Mouse (Mus musculus): ENCODE results near the gene Sorbs1. TPM values are rescaled to one million over a fixed set of nuclear protein-coding genes. Genes with fewer than 3 reads are reported as not detected.

Gene Sorbs1
- polyA plus RNA-seq, 1 experiment from 2014 or later, result 39.0 TPM

DNA sequence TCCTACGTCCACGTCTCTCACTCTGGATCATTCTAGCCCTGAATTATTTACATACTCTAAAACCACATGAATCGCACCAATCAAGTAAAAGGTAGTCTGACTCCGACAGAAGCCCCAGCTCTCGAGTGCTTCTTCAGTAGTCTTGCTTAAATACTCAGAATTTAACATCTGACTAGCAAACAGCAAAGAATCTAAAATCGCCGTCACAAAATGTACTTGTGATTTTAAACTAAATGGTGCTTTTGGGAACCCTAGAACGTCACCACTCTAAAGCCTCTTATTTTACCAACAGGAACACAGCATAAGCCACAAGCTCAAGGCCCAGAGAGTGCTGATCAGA, 2.5 kb downstream of the Sorbs1 start:
- WGBS, result 86% methylated on average over 8 of the region's 8 CpGs

GRCm38 (mm10) chr19:40510387-40511099, 3.0 kb downstream of the Sorbs1 start:
- 87% methylated on average over 13 of the region's 13 CpGs for WGBS

More for the DNA sequence above, 2.5 kb downstream of the Sorbs1 start:
- Histone ChIP-seq H3K4me1 (peaks cover 17% of the 10 kb centered on the region), H3K27ac (no peak overlapping the region), H3K36me3 (replicated peaks) (no peaks in the 10 kb centered on the region), H3K27me3 (ENCODE audit: poor library complexity, severe bottlenecking) (no peaks in the 10 kb centered on the region), H3K4me3 (no peak overlapping the region), H3K9me3 (peaks cover 2% of the 10 kb centered on the region; the same call in 1 of the 2 replicates)
- no peak for DNase-seq (ENCODE audit: extremely low spot score, low spot score)

GRCm38 (mm10) chr19:40509274-40509673, 4.3 kb downstream of the Sorbs1 start:
- WGBS, result 75% methylated on average over 2 of the region's 2 CpGs

More at GRCm38 (mm10) chr19:40510387-40511099, 3.0 kb downstream of the Sorbs1 start:
- Histone ChIP-seq H3K27me3 (ENCODE audit: poor library complexity, severe bottlenecking) (no peaks in the 10 kb centered on the region), H3K27ac (no peak overlapping the region), H3K4me3 (no peak overlapping the region), H3K9me3 (peaks cover 2% of the 10 kb centered on the region; the same call in 1 of the 2 replicates), H3K36me3 (replicated peaks) (no peaks in the 10 kb centered on the region), H3K4me1 (peaks cover 17% of the 10 kb centered on the region)
- DNase-seq (ENCODE audit: extremely low spot score, low spot score), result no peak

DNA sequence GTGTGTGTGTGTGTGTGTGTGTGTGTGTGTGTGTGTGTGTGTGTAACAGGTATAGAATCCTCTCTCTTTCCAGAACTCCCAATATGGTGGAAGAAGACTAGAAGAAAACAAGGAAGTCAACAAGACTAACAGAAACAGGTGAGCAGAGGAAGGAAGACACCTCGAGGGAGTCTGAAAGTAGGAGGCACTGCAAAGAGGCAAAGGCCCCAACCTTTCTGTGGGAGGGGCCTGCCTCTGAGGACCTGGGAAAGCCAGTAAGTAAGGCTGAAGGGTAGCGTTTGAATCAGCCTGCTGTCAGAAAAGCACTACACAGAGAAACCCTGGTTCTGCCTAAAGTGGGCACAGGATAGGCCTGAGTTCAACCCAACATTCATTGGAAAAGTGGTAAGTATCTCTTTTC, 4.7 kb downstream of the Sorbs1 start:
- no peak for DNase-seq (ENCODE audit: extremely low spot score, low spot score)
- Histone ChIP-seq H3K4me3 (no peak overlapping the region), H3K27me3 (ENCODE audit: poor library complexity, severe bottlenecking) (no peaks in the 10 kb centered on the region), H3K27ac (no peak overlapping the region), H3K36me3 (replicated peaks) (no peaks in the 10 kb centered on the region), H3K4me1 (peaks cover 17% of the 10 kb centered on the region), H3K9me3 (peaks cover 2% of the 10 kb centered on the region; the same call in 1 of the 2 replicates)
- WGBS, result 55% methylated on average over 2 of the region's 2 CpGs

More at GRCm38 (mm10) chr19:40509274-40509673, 4.3 kb downstream of the Sorbs1 start:
- DNase-seq (ENCODE audit: extremely low spot score, low spot score), result no peak
- Histone ChIP-seq H3K36me3 (replicated peaks) (no peaks in the 10 kb centered on the region), H3K9me3 (peaks cover 2% of the 10 kb centered on the region; the same call in 1 of the 2 replicates), H3K27me3 (ENCODE audit: poor library complexity, severe bottlenecking) (no peaks in the 10 kb centered on the region), H3K27ac (no peak overlapping the region), H3K4me1 (peaks cover 17% of the 10 kb centered on the region), H3K4me3 (no peak overlapping the region)

DNA sequence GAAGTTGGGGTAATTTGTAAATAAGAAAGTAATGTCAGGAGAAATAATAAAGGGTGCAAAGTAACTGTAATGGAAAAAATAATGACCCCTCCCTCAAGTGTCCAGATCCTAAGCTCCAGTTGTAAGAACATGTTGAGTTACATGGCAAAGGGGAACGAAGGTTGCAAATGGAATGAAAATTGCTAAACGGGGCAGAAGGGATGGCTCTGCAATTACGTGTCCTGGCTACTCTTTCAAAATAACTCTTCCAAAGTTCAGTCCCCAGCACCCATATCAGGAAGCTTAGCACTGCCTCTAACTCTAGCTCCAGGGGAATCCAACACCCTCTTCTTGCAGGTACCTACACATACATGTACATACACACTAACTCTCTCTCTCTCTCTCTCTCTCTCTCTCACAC, 6.6 kb downstream of the Sorbs1 start:
- Histone ChIP-seq H3K36me3 (replicated peaks) (no peaks in the 10 kb centered on the region), H3K27me3 (ENCODE audit: poor library complexity, severe bottlenecking) (no peaks in the 10 kb centered on the region), H3K4me3 (no peak overlapping the region), H3K9me3 (peaks cover 2% of the 10 kb centered on the region; the same call in 1 of the 2 replicates), H3K27ac (no peak overlapping the region), H3K4me1 (peaks cover 7% of the 10 kb centered on the region)
- no peak for DNase-seq (ENCODE audit: extremely low spot score, low spot score)
- WGBS, result 95% methylated on average over 3 of the region's 3 CpGs

- Histone ChIP-seq H3K36me3 (replicated peaks) (no peaks in the 10 kb centered on the region), H3K9me3 (peaks cover 2% of the 10 kb centered on the region; the same call in 1 of the 2 replicates), H3K4me3 (no peak overlapping the region), H3K4me1 (0 out of 2 replicates have a peak, but pooled peaks cover 5% of the 10 kb centered on the region), H3K27me3 (ENCODE audit: poor library complexity, severe bottlenecking) (no peaks in the 10 kb centered on the region), H3K27ac (no peak overlapping the region)
- WGBS, result 90% methylated on average over 7 of the region's 7 CpGs
- no peak for DNase-seq (ENCODE audit: extremely low spot score, low spot score)
Measured at GRCm38 (mm10) chr19:40504336-40504735, 9.2 kb downstream of the Sorbs1 start.

GRCm38 (mm10) chr19:40499940-40500737, 13.4 kb downstream of the Sorbs1 start:
- Histone ChIP-seq H3K36me3 (replicated peaks) (no peaks in the 10 kb centered on the region), H3K4me1 (peaks cover 15% of the 10 kb centered on the region), H3K27me3 (ENCODE audit: poor library complexity, severe bottlenecking) (no peaks in the 10 kb centered on the region), H3K4me3 (no peak overlapping the region), H3K9me3 (no peaks in the 10 kb centered on the region), H3K27ac (no peak overlapping the region)
- DNase-seq (ENCODE audit: extremely low spot score, low spot score), result no peak
- WGBS, result 86% methylated on average over 11 of the region's 11 CpGs

GRCm38 (mm10) chr19:40499141-40499540, 14.4 kb downstream of the Sorbs1 start:
- Histone ChIP-seq H3K27me3 (ENCODE audit: poor library complexity, severe bottlenecking) (no peaks in the 10 kb centered on the region), H3K4me1 (peaks cover 15% of the 10 kb centered on the region), H3K9me3 (no peaks in the 10 kb centered on the region), H3K36me3 (replicated peaks) (no peaks in the 10 kb centered on the region), H3K27ac (no peak overlapping the region), H3K4me3 (no peak overlapping the region)
- WGBS, result 90% methylated on average over 8 of the region's 8 CpGs
- DNase-seq (ENCODE audit: extremely low spot score, low spot score), result no peak

DNA sequence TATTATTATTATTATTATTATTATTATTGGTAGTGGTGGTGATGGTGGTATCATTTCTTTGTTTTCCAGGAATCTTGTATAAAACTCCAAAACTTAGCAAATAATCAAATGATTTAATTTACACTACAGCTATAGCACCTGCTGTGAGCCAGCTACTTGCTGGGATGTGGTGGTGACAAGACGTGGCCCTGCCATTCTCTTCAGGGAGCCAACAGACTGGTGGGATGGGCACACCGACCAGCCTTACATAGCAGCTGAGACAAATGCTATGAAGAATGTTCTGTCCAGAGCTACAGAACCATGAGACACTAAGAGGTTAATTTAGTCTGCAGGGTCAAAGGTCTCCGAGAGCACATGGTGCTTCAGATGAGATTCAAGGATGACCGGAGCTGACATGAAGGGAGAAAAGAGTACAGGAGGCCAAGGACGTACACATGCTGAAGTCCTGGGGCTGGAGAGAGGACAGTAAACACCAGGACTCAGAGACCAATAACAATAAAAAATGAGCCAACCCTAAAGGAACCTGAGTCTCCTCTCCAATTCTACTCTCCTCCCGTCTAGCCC, 15.3 kb downstream of the Sorbs1 start:
- Histone ChIP-seq H3K27me3 (ENCODE audit: poor library complexity, severe bottlenecking) (no peaks in the 10 kb centered on the region), H3K27ac (no peak overlapping the region), H3K4me3 (no peak overlapping the region), H3K9me3 (no peaks in the 10 kb centered on the region), H3K4me1 (peaks cover 16% of the 10 kb centered on the region), H3K36me3 (replicated peaks) (no peaks in the 10 kb centered on the region)
- 72% methylated on average over 6 of the region's 6 CpGs for WGBS
- no peak for DNase-seq (ENCODE audit: extremely low spot score, low spot score)

GRCm38 (mm10) chr19:40496509-40497267, 16.9 kb downstream of the Sorbs1 start:
- no peaks in the 10 kb centered on the region for H3K27me3 ChIP-seq (ENCODE audit: poor library complexity, severe bottlenecking)
- H3K27ac ChIP-seq, result no peak overlapping the region
- H3K36me3 ChIP-seq (replicated peaks), result no peaks in the 10 kb centered on the region
- peaks cover 18% of the 10 kb centered on the region for H3K4me1 ChIP-seq
- no peaks in the 10 kb centered on the region for H3K9me3 ChIP-seq
- DNase-seq (ENCODE audit: extremely low spot score, low spot score), result no peak
- 95% methylated on average over 11 of the region's 11 CpGs for WGBS
- no peak overlapping the region for H3K4me3 ChIP-seq

GRCm38 (mm10) chr19:40496071-40496470, 17.5 kb downstream of the Sorbs1 start:
- Histone ChIP-seq H3K27ac (no peak overlapping the region), H3K4me1 (peaks cover 19% of the 10 kb centered on the region), H3K36me3 (replicated peaks) (no peaks in the 10 kb centered on the region), H3K27me3 (ENCODE audit: poor library complexity, severe bottlenecking) (no peaks in the 10 kb centered on the region), H3K9me3 (no peaks in the 10 kb centered on the region), H3K4me3 (no peak overlapping the region)
- WGBS, result 90% methylated on average over 4 of the region's 4 CpGs
- no peak for DNase-seq (ENCODE audit: extremely low spot score, low spot score)

DNA sequence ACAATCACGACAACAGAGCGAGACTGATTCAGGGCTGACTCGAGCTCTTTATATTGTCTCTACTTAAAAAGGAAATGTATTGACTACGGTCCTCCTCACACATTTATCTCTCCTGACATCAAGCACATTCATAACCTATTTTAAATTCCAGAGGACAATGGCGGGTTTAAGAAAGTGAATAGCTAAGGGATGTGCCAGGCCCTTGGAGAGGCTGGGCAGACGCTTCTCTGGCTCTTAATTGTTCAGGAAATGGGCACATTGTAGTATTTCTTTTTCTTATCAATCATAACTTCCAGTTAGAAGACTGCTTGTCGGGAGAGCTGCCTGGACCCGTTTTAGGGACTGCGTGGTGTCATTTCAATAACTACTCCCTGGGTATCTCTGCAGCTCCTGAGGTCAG, 20.7 kb downstream of the Sorbs1 start:
- WGBS, result 80% methylated on average over 9 of the region's 9 CpGs
- no peak overlapping the region for H3K4me3 ChIP-seq
- H3K9me3 ChIP-seq, result no peaks in the 10 kb centered on the region
- no peaks in the 10 kb centered on the region for H3K36me3 ChIP-seq (replicated peaks)
- H3K27me3 ChIP-seq (ENCODE audit: poor library complexity, severe bottlenecking), result no peaks in the 10 kb centered on the region
- no peak for DNase-seq (ENCODE audit: extremely low spot score, low spot score)
- peaks cover 34% of the 10 kb centered on the region for H3K4me1 ChIP-seq
- no peak overlapping the region for H3K27ac ChIP-seq
